Comparison of ENCODE assay signal across 1 mouse cellular context in the genomic region with DNA sequence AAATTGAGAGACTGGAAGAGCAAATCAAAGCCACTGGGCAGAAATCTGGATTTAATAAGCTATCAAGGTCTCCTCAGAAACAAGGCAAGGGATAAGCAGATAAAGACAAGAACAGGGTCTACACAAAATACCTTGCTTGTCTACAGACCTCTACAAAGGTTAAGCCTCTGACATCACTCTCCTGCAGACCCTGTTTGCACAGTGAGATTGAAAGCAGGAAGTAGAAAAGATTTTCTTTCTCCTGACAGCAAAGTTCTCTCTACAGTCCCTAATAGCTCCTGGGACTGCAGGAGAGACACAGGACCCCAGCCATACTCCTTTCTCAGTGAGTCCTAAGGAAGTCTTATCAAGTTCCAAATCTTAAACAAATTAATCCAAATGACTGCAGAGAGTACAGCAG.
TF ChIP-seq lines count a peak whose summit lies in the region.

No protein-coding gene starts in this region.

TF ChIP-seq in CH12.LX, 34 proteins besides CTCF, POLR2A, EP300 and RAD21:
- TF ChIP-seq ELF1 (IDR thresholded peaks at IDR 0.05; ENCODE audit: low read depth, low read length) = no peak
- TF ChIP-seq ETS1 (conservative IDR thresholded peaks at IDR 0.05; ENCODE audit: low read depth, low read length) = no peak
- no peak for TF ChIP-seq RCOR1 (conservative IDR thresholded peaks at IDR 0.05; ENCODE audit: low read depth, low read length)
